Mouse (Mus musculus): ENCODE results near the gene Ciita. TPM values are rescaled to one million over a fixed set of nuclear protein-coding genes. Genes with fewer than 3 reads are reported as not detected.

The Ciita gene
- polyA plus RNA-seq, 1 experiment from 2014 or later: 0.35 TPM

DNA sequence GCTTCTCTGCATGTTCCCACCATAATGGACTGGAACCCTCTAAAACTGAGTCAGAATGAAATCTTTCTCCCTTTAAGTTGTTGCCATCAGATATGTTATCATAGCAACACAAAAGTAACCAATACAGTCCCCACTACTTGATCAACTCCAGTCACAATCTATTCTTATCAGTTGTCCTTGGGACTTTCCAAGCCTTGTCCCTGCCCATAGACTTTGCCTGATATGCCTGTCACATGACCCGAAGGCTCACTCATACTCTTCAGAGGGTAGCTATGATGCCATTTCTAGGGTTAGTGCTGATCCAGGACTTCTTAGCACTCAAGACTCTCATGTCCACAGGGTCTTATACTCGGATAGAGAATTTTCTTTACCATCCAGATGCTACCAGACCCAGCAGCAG is 19.7 kb upstream of the Ciita start:
- no peak for ATAC-seq (ENCODE audit: low read depth)
- H3K9me3 ChIP-seq (ENCODE audit: control insufficient read depth, low read length): no peaks in the 10 kb centered on the region
- 76% methylated on average over 2 of the region's 2 CpGs for WGBS
- H3K4me2 ChIP-seq (ENCODE audit: low read depth, low read length): no peak overlapping the region
- no peak overlapping the region for H3K4me3 ChIP-seq (ENCODE audit: low read depth, low read length)
- DNase-seq (ENCODE audit: low spot score): no peak
- no peaks in the 10 kb centered on the region for H3K36me3 ChIP-seq (ENCODE audit: control insufficient read depth, insufficient read depth, low read length)
- no peak overlapping the region for H3K27ac ChIP-seq (replicated peaks; ENCODE audit: low read depth, low read length)
- no peak overlapping the region for H3K9ac ChIP-seq (ENCODE audit: low read depth, low read length)
- no peaks in the 10 kb centered on the region for H3K4me1 ChIP-seq (ENCODE audit: control insufficient read depth, insufficient read depth, low read length)
- no peaks in the 10 kb centered on the region for H3K27me3 ChIP-seq (replicated peaks; ENCODE audit: control insufficient read depth, insufficient read depth, low read length)

DNA sequence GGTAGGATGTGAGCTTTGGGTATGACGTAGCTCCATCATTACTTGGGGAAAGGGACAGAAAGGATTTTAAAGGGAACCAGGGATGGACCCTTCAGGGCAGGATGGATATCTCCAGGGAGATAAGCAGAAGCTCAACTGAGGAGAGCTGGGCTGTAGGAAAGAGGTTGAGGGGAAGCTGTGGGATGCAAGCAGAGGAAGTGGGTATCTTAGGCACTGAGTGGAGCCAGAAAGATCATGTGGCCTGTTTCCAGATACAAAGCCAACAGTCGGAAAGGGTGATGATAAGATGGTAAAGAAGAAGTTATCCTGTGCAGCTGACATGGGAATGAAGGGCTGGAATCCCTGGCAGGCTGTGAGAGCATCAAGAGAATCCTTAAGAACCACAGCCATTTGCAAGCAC is 18.7 kb upstream of the Ciita start:
- WGBS: 80% methylated on average over 2 of the region's 2 CpGs
- Histone ChIP-seq H3K4me1 (ENCODE audit: control insufficient read depth, insufficient read depth, low read length) (no peaks in the 10 kb centered on the region), H3K36me3 (ENCODE audit: control insufficient read depth, insufficient read depth, low read length) (no peaks in the 10 kb centered on the region), H3K27me3 (replicated peaks; ENCODE audit: control insufficient read depth, insufficient read depth, low read length) (no peaks in the 10 kb centered on the region), H3K9me3 (ENCODE audit: control insufficient read depth, low read length) (no peaks in the 10 kb centered on the region), H3K9ac (ENCODE audit: low read depth, low read length) (no peak overlapping the region), H3K4me2 (ENCODE audit: low read depth, low read length) (no peak overlapping the region), H3K27ac (replicated peaks; ENCODE audit: low read depth, low read length) (no peak overlapping the region), H3K4me3 (ENCODE audit: low read depth, low read length) (no peak overlapping the region)
- no peak for DNase-seq (ENCODE audit: low spot score)
- ATAC-seq (ENCODE audit: low read depth): no peak

DNA sequence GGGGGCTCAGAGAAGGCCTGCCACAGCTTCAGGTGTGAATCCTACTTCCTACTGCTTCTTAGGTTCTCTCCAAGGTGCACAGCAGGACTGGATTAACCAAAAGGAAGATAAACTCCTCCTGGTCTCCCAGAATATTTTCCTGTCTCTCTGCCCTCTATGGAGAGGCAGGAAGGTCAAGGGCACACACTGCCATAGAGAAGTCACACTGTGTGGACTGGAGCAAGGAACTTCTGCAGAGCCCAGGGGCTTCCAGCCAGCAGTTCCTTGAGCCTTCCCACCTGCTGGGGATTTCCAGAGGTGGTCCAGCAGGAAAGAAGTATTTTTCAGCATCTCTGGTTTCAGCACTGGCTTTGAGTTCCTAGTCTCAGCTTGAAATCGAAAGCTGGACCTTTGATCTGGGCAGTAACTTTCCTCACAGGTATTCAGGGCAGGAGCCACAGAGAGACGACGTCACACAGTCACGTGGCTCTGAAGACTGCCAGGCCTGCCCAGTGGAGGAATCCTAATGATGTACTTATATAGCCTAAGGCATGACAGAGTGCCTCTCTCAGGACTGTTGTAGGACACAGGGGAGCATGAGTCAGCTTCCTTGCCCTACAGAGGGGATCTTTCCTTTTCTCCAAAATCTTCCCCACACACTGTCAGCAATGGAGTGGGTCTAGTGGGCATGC is 14.7 kb upstream of the Ciita start:
- WGBS: 28% methylated on average over 4 of the region's 4 CpGs
- Histone ChIP-seq H3K36me3 (ENCODE audit: control insufficient read depth, insufficient read depth, low read length) (no peaks in the 10 kb centered on the region), H3K9ac (ENCODE audit: low read depth, low read length) (no peak overlapping the region), H3K27ac (replicated peaks; ENCODE audit: low read depth, low read length) (no peak overlapping the region), H3K27me3 (replicated peaks; ENCODE audit: control insufficient read depth, insufficient read depth, low read length) (no peaks in the 10 kb centered on the region), H3K4me3 (ENCODE audit: low read depth, low read length) (no peak overlapping the region), H3K4me2 (ENCODE audit: low read depth, low read length) (no peak overlapping the region), H3K9me3 (ENCODE audit: control insufficient read depth, low read length) (no peaks in the 10 kb centered on the region), H3K4me1 (ENCODE audit: control insufficient read depth, insufficient read depth, low read length) (peaks cover 4% of the 10 kb centered on the region; the same call in 1 of the 2 replicates)
- no peak for DNase-seq (ENCODE audit: low spot score)
- 0 out of 2 replicates have a peak, but pooled peaks have one; percentile 6 for ATAC-seq (ENCODE audit: low read depth)

DNA sequence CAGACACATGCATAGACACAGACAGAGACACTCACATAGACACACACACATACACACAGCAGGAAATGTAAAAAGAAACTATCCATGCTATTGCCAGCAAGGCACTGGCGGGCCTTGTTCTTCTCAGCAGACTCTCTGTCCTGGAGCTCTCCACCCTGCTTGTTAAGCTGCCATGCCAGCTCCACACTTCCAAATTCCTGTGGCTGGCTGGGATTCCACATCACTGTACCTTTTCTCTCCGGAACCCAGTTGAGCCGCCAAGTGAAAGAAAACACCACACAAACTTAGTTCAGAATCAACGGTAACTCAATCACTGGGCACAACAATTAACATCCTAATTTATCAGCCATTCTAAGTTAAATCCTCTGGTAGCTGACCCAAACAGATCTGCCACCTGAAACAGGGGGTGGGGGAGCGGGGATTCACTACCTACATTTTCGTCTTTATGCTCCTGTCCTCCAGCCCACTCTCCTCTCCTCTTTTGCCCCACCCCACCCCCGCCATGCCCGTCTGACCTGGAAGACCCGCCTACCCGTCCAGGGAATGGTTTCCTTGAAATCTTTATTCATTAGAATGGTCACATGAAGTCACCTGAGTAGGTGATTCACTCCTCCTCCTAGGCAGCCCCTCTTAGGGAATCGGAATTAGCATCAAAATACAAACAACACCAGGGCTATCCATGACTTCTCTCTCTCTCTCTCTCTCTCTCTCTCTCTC is 12.3 kb upstream of the Ciita start:
- Histone ChIP-seq H3K27me3 (replicated peaks; ENCODE audit: control insufficient read depth, insufficient read depth, low read length) (no peaks in the 10 kb centered on the region), H3K4me3 (ENCODE audit: low read depth, low read length) (no peak overlapping the region), H3K9me3 (ENCODE audit: control insufficient read depth, low read length) (no peaks in the 10 kb centered on the region), H3K4me1 (ENCODE audit: control insufficient read depth, insufficient read depth, low read length) (peaks cover 4% of the 10 kb centered on the region; the same call in 1 of the 2 replicates), H3K9ac (ENCODE audit: low read depth, low read length) (no peak overlapping the region), H3K4me2 (ENCODE audit: low read depth, low read length) (no peak overlapping the region), H3K36me3 (ENCODE audit: control insufficient read depth, insufficient read depth, low read length) (no peaks in the 10 kb centered on the region), H3K27ac (replicated peaks; ENCODE audit: low read depth, low read length) (no peak overlapping the region; the same call in 1 of the 2 replicates)
- WGBS: 20% methylated on average over 11 of the region's 11 CpGs
- ATAC-seq (ENCODE audit: low read depth) (peak; percentile 79; the same call in 1 of the 2 replicates), DNase-seq (ENCODE audit: low spot score) (peak; percentile 42)

DNA sequence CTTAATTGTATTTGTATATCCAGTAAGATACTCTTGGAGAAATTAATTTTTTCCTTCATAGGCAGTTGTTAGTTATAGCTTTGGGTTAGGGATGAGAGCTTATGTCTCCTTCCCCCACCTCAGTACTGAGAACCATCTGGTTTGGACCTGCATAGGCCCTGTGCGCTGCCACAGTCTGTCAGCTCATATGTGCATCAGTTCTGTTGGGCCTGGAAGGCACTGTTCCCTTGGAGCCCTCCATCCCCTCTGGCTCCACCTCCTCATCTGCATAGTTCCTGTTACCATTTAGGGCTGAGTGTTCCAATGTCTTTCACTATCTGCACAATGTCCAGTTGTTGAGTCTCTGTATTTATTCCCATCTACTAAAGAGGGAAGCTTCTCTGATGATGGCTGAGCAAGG is 11.7 kb upstream of the Ciita start:
- no peak overlapping the region for H3K9ac ChIP-seq (ENCODE audit: low read depth, low read length)
- no peak overlapping the region for H3K4me2 ChIP-seq (ENCODE audit: low read depth, low read length)
- H3K27me3 ChIP-seq (replicated peaks; ENCODE audit: control insufficient read depth, insufficient read depth, low read length): no peaks in the 10 kb centered on the region
- no peaks in the 10 kb centered on the region for H3K36me3 ChIP-seq (ENCODE audit: control insufficient read depth, insufficient read depth, low read length)
- WGBS: 65% methylated on average over 1 of the region's 1 CpGs
- no peak for DNase-seq (ENCODE audit: low spot score)
- H3K9me3 ChIP-seq (ENCODE audit: control insufficient read depth, low read length): no peaks in the 10 kb centered on the region
- H3K27ac ChIP-seq (replicated peaks; ENCODE audit: low read depth, low read length): no peak overlapping the region
- peaks cover 4% of the 10 kb centered on the region; the same call in 1 of the 2 replicates for H3K4me1 ChIP-seq (ENCODE audit: control insufficient read depth, insufficient read depth, low read length)
- ATAC-seq (ENCODE audit: low read depth): no peak
- no peak overlapping the region for H3K4me3 ChIP-seq (ENCODE audit: low read depth, low read length)

DNA sequence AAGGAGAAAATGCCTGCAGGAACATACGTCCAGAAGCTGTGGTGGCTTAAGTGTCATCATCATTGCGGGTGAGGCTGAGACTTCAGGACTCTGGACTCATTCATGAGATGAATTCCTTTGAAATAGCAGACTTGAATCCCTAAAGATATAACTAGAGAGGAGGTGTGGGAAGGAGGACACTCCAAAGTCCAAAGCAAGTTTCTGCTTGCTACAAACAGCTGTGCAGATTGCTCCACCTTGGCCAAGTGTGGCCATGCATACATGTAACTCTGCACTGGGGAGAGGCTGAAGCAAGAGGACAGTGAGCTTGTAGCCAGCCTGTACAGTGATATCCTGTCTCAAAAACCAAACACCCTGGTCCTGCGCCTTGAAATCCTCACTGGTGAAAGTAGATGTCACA is 7.9 kb upstream of the Ciita start:
- DNase-seq (ENCODE audit: low spot score) (no peak), ATAC-seq (ENCODE audit: low read depth) (no peak)
- WGBS: 84% methylated on average over 3 of the region's 3 CpGs
- H3K4me2 ChIP-seq (ENCODE audit: low read depth, low read length): no peak overlapping the region
- peaks cover 4% of the 10 kb centered on the region; the same call in 1 of the 2 replicates for H3K4me1 ChIP-seq (ENCODE audit: control insufficient read depth, insufficient read depth, low read length)
- no peaks in the 10 kb centered on the region for H3K27me3 ChIP-seq (replicated peaks; ENCODE audit: control insufficient read depth, insufficient read depth, low read length)
- H3K27ac ChIP-seq (replicated peaks; ENCODE audit: low read depth, low read length): no peak overlapping the region
- H3K36me3 ChIP-seq (ENCODE audit: control insufficient read depth, insufficient read depth, low read length): no peaks in the 10 kb centered on the region
- H3K9me3 ChIP-seq (ENCODE audit: control insufficient read depth, low read length): no peaks in the 10 kb centered on the region
- H3K9ac ChIP-seq (ENCODE audit: low read depth, low read length): no peak overlapping the region
- H3K4me3 ChIP-seq (ENCODE audit: low read depth, low read length): no peak overlapping the region

DNA sequence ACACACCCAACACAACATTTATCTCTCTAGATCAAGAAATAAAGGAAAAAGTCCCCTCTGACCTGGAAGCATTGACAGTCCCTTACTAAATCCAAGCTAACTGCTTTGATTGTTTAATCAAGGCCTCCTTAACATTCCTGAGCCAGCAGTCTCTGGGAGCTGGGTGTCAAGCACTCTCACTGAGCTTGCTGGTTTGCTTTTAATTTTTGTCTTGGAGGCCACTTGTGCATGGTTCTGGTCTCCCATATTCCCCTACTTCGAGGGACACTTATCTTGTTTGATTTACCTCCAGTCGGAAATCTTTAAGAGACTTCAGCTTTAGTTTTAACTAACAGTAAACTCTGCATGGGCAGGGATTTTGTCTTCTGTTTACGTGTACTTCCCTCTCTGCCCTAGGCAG is 4.9 kb upstream of the Ciita start:
- Histone ChIP-seq H3K27ac (replicated peaks; ENCODE audit: low read depth, low read length) (no peak overlapping the region), H3K4me2 (ENCODE audit: low read depth, low read length) (no peak overlapping the region), H3K27me3 (replicated peaks; ENCODE audit: control insufficient read depth, insufficient read depth, low read length) (no peaks in the 10 kb centered on the region), H3K9ac (ENCODE audit: low read depth, low read length) (no peak overlapping the region), H3K9me3 (ENCODE audit: control insufficient read depth, low read length) (no peaks in the 10 kb centered on the region), H3K4me3 (ENCODE audit: low read depth, low read length) (no peak overlapping the region), H3K36me3 (ENCODE audit: control insufficient read depth, insufficient read depth, low read length) (no peaks in the 10 kb centered on the region), H3K4me1 (ENCODE audit: control insufficient read depth, insufficient read depth, low read length) (no peaks in the 10 kb centered on the region)
- no peak for ATAC-seq (ENCODE audit: low read depth)
- no peak for DNase-seq (ENCODE audit: low spot score)
- 60% methylated on average over 3 of the region's 3 CpGs for WGBS

DNA sequence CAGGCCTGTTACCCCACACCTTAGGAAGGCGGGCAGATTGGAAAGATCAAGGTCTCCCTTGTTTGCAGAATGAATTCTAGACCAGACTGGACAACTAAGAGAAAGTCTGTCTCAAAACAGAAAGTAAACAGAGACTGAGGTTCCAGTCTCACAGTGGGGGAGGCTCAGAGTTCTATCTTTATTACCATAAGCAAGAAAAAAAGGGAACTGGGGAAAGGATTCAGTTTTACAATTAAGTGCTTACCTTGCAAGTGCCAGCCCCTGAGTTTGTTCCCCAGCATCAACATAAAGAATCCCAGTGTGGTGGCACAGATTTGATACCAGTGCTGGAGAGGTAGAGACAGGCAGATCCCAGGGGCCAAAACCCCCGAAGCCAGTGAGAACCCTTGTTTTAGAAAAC is 3.9 kb upstream of the Ciita start:
- no peak overlapping the region for H3K27ac ChIP-seq (replicated peaks; ENCODE audit: low read depth, low read length)
- no peaks in the 10 kb centered on the region for H3K4me1 ChIP-seq (ENCODE audit: control insufficient read depth, insufficient read depth, low read length)
- no peak overlapping the region for H3K4me3 ChIP-seq (ENCODE audit: low read depth, low read length)
- H3K4me2 ChIP-seq (ENCODE audit: low read depth, low read length): no peak overlapping the region
- no peaks in the 10 kb centered on the region for H3K36me3 ChIP-seq (ENCODE audit: control insufficient read depth, insufficient read depth, low read length)
- no peak for ATAC-seq (ENCODE audit: low read depth)
- WGBS: 73% methylated on average over 2 of the region's 2 CpGs
- DNase-seq (ENCODE audit: low spot score): no peak
- no peaks in the 10 kb centered on the region for H3K27me3 ChIP-seq (replicated peaks; ENCODE audit: control insufficient read depth, insufficient read depth, low read length)
- H3K9ac ChIP-seq (ENCODE audit: low read depth, low read length): no peak overlapping the region
- H3K9me3 ChIP-seq (ENCODE audit: control insufficient read depth, low read length): no peaks in the 10 kb centered on the region

DNA sequence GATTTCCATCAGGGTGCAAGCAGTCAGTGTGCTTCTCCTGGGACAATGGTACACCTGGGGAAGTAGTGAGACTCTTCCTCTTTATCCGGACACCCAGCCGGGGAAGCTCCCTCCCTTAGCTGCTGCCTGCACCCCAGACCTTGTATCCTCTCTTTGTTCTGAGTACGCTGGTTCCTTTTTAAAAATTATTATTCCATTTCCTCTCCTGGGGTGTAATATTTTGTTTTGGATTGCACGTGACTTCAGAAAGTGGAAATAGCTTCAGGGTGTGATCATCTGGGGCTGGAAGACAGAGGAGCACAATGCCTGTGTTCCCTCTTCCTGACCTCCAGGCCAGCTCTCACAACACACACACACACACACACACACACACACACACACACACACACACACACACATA is 2.5 kb downstream of the Ciita start:
- WGBS: 44% methylated on average over 4 of the region's 4 CpGs
- DNase-seq (ENCODE audit: low spot score) (no peak), ATAC-seq (ENCODE audit: low read depth) (no peak)
- Histone ChIP-seq H3K36me3 (ENCODE audit: control insufficient read depth, insufficient read depth, low read length) (no peaks in the 10 kb centered on the region), H3K9me3 (ENCODE audit: control insufficient read depth, low read length) (no peaks in the 10 kb centered on the region), H3K4me2 (ENCODE audit: low read depth, low read length) (no peak overlapping the region), H3K4me1 (ENCODE audit: control insufficient read depth, insufficient read depth, low read length) (no peaks in the 10 kb centered on the region), H3K27ac (replicated peaks; ENCODE audit: low read depth, low read length) (no peak overlapping the region), H3K27me3 (replicated peaks; ENCODE audit: control insufficient read depth, insufficient read depth, low read length) (no peaks in the 10 kb centered on the region), H3K9ac (ENCODE audit: low read depth, low read length) (no peak overlapping the region), H3K4me3 (ENCODE audit: low read depth, low read length) (no peak overlapping the region)

Data from embryonic facial prominence, embryonic 14.5 days (tissue).